Mouse (Mus musculus) gastrocnemius, adult 2 months (tissue): Measurements from ENCODE around the gene Grik4. TPM values are rescaled to one million over a fixed set of nuclear protein-coding genes. Genes with fewer than 3 reads are reported as not detected.

Experiments
- DNase-seq: peaks from one replicate; pipeline ENCODE4 v3.0.0; 2022
- H3K27ac ChIP-seq: fragments of 200-600 bp; 2 replicates; pipeline ENCODE4 v1.8.1; 2022; ENCODE audit warnings: mild to moderate bottlenecking
- H3K4me3 ChIP-seq: fragments of 200-600 bp; 2 replicates; pipeline ENCODE4 v1.8.1; 2022; ENCODE audit warnings: mild to moderate bottlenecking, moderate library complexity
- CTCF ChIP-seq: fragments of 200-600 bp; IDR thresholded peaks from 2 replicates; pipeline ENCODE4 v1.8.1; 2022; ENCODE audit warnings: antibody characterized with exemption, mild to moderate bottlenecking, moderate library complexity
- intact Hi-C: fragments of 180-260 bp; cut with DNase I; formaldehyde crosslinking; loops from one replicate; pipeline ENCODE4 v1.15.1; 2025
- total RNA-seq, 2 experiments: library from RNA; stranded (reverse); gene quantifications; 2 replicates each; pipeline ENCODE4 v1.2.3; 2021

Grik4 gene
- total RNA-seq, 2 experiments from 2014 or later: 0.22 TPM; not detected in 1

DNA sequence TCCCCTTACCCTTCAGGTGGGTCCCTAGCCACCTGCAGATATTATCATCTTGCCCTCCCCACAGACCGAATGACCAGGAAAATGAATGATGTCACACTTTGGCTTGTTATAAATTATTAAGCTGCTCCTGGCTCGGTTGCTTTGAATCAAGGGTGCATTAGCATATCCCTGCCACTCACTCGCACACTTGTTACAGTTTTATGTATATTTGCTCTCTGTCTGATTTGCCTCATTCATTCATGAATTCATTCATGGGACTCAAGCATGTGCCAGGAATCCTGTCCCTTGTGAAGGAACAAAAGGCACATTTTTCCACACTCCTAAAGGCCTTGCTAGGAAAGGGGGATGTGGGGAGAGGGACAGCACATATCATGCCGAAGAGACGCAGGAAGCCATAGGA lies 431.1 kb downstream of the Grik4 start:
- DNase-seq: no peak
- H3K27ac ChIP-seq: no peak overlapping the region
- no peak overlapping the region for H3K4me3 ChIP-seq
- intact Hi-C loops: no loop called here
- TF ChIP-seq CTCF: no peak

DNA sequence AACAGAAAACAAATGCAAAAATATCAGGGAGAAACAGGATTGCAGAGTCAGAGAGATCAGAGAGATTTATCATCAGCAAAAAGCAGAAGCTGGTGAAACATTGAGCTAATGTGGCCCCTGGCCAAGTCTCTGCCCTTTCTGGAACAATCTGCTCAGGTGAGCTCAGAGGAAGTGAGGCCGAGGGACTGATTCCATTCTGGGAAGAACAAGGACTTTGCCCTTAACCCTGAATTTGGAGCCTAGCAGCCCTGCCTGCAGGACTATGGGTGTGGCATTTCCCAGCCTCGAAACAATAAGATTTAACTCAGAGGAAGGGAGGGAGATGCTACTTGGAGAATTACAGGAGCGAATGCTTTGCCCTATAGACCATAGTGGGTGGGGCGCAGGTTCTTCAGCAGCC lies 432.0 kb downstream of the Grik4 start:
- intact Hi-C loops: no loop called here

DNA sequence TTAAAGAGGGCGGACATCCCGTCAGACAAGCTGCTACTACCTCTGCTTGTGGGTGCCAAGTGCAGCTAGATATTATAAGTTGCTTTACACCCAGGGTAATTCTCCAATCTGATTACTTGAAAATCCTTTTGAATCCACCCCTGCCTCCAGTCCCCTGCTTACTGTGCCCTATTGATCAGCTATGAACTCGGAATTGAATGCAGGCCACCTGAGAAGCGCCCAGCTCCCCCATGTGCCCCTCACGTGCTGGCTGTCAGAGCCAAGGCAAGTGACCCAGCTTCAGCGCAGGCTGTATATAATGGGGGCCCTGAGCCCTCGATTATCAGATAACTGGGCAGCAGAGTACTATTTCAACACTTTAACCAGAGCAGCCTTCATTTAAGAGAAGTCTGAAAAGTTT lies 436.1 kb downstream of the Grik4 start:
- no peak for TF ChIP-seq CTCF
- intact Hi-C loops: no loop called here
- DNase-seq: no peak
- Histone ChIP-seq H3K4me3 (no peak overlapping the region), H3K27ac (no peak overlapping the region)

More for the DNA sequence above, 432.0 kb downstream of the Grik4 start:
- Histone ChIP-seq H3K27ac (no peak overlapping the region), H3K4me3 (no peak overlapping the region)
- DNase-seq: no peak
- no peak for TF ChIP-seq CTCF

DNA sequence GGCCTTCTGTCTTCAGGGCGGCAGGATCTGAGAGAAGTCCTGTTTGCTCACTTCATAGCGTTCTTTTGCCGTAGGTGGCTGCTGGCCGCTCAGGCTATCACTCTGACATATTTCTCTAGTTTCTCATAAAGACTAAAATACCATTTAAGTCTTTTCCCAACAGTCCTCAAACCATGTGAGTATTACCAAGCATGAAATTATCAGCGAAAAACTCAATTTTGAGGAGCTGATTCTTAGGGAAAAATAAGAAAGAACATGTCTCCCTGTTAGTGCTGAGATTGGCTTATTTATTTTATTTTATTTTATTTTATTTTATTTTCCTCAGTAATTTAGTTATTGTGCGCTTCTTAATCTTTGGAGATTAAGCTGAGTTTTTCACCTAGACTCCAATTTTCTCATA lies 436.6 kb downstream of the Grik4 start, which contains the start of gene Tbcel:
Gene Tbcel, minus strand, starts transcription at position 101 of the 400 bp plus-strand sequence.
- Histone ChIP-seq H3K27ac (no peak within 1 kb of the TSS), H3K4me3 (no peak within 1 kb of the TSS)
- no peak for DNase-seq
- TF ChIP-seq CTCF: no peak
- intact Hi-C loops: no loop called here

DNA sequence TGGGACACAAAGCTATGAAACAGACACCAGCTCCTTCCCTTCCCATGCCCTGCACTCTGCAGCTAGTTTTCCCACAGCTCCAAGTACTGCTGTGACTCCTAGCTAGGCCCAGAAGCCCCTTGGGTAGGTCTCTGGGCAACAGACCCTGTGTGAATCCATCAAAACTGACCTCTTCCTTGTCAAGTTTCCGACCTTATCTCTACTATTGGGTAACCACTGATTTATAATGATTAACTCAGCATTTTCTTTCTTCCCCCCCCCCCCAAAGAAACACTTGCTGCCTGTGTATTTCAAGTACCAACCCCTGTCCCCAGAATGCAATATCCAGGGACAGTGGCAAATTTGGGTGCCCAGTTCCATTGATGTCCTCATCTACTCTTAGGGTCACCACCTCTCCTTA lies 437.3 kb downstream of the Grik4 start:
- intact Hi-C loops: no loop called here
- DNase-seq: no peak
- no peak for TF ChIP-seq CTCF
- Histone ChIP-seq H3K4me3 (no peak overlapping the region), H3K27ac (no peak overlapping the region)

DNA sequence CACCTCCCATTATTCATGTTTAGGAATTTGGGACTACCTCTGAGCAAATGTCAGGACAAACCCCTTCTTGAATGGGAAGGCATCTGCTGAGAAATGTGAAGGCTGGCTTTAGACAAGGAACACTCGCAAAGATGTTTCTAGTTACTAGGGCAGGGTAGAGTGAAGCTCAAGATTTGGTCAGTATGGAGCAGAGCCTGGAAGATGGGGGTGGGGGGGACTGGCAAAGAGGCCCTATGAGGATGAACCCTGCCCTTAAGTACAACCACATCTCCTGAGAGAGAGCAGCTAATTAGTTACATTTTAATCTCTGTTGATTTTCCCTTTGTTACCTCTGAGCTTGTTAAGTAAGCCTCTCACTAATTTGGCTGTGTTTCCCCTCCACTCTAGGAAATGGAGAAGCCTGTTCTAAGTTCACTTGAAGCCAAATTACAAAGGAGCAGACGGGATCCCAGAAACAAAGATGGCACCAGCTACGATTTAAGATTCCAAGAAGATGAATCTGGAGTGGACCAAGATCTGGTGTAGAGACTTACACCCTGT lies 439.3 kb downstream of the Grik4 start:
- Histone ChIP-seq H3K27ac (no peak overlapping the region), H3K4me3 (no peak overlapping the region)
- no peak for TF ChIP-seq CTCF
- intact Hi-C loops: no loop called here
- DNase-seq: no peak

DNA sequence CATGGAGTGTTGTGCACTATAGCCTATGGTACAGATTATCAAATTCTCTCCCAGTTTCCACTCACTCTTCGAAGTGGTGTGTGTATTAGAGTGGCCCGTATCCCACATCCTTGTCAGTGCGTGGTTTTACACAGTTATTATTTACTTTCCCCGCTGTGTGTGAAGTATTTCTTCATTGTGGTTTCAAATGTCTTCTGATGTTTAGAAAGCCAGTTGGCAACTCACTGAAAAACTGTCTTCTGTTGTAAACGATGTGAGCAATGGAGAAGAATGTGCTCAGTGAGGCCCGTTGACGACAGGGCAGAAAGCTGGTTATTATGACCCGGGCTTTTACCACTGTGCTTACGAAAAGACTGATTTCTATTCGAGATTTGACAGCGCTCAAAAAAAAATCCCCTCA lies 439.7 kb downstream of the Grik4 start:
- no peak for DNase-seq
- Histone ChIP-seq H3K27ac (no peak overlapping the region), H3K4me3 (no peak overlapping the region)
- no peak for TF ChIP-seq CTCF
- intact Hi-C loops: no loop called here

DNA sequence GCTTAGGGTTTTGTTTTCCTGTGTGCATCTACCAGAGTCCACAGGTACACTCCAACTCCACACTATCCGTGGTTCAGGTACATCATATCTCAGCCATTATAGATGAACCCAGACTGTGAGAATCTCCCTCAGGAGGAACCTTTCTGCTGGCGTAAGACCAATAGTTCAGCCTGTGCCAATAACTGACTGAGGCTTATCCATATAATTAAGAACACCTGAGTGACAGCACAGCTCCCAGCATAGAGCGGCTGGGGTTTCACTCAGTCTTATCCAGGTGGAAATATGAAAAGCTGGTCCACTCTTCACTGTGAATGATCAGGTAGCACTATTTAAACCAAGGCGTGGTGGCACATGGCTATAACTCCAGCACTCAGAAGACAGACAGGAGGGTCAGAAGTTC lies 440.6 kb downstream of the Grik4 start:
- no peak for DNase-seq
- intact Hi-C loops: no loop called here
- Histone ChIP-seq H3K27ac (no peak overlapping the region), H3K4me3 (no peak overlapping the region)
- no peak for TF ChIP-seq CTCF

DNA sequence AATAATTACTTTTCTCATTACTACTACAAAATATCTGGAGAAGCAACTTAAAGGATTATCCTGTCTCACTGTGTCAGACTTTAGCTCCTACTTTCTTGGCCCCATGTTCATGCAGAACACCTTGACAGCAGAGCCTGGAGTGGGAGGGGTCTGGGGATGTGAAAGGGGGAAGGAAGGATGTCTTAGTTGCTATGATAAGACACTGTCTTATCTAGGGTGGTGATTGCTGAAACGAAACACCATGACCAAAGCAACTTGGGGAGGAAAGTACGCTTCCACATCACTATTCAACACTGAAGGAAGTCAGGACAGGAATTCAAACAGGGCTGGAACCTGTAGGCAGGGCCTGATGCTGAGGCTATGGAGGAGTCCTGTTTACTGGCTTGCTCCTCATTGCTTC lies 448.0 kb downstream of the Grik4 start:
- H3K27ac ChIP-seq: no peak overlapping the region
- no peak overlapping the region for H3K4me3 ChIP-seq
- intact Hi-C loops: no loop called here
- TF ChIP-seq CTCF: no peak
- no peak for DNase-seq

DNA sequence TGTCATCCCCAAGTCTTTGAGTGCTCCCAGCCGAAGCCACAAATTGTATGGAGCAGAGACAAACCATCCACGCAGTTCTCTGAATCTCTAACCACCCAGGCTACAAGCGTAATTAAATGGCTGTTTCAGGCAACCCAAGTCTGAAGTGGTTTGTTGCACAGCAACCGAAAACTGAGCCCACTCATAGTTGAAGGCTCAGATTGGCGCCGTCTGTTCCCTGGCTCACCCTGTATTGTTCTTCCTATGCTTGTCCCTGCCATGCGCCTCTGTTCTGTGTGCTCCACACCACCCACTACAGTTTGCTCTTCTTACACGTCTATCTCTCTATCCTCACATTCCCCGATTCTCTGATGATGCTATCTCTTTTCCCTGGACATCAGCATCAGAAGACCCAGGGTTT lies 452.5 kb downstream of the Grik4 start:
- H3K27ac ChIP-seq: no peak overlapping the region
- no peak for TF ChIP-seq CTCF
- H3K4me3 ChIP-seq: no peak overlapping the region
- intact Hi-C loops: no loop called here
- no peak for DNase-seq

DNA sequence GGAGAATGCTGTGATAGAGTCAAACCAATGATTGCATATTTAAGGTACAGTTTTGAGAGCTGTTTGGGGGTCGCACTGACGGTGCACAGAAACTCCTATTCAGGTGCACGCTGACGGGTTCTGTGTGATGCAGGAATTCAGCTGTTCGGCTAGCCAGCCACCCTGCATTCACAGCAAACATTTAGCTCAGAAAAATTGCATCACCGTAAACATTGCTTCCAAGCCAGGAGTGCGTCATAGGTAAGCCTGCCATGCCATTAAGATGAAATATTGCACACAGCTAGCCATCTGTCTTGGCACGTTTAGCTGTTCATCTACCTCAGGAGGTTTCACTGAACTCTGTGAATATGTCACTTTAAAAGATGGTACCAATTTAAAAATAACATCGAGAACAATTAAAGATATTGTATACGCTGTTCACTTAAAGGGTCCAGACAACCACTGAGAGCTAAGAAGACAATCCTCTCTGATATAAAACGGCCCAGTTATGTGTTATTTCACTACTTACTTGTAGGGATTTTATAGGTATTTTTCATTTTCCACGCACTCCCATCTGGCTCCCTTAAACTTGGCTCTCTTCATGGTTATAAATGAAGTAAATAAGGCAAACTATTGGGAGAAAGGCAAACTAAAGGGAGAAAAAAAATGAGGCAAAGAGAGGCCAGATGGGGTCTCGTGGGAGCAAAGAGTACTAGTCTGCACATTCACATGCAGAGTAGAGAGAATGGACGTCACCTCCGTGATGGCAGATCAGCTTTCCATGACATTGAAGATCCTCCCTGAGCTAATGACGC lies 453.5 kb downstream of the Grik4 start:
- Histone ChIP-seq H3K27ac (no peak overlapping the region), H3K4me3 (no peak overlapping the region)
- no peak for TF ChIP-seq CTCF
- intact Hi-C loops: no loop called here
- no peak for DNase-seq

DNA sequence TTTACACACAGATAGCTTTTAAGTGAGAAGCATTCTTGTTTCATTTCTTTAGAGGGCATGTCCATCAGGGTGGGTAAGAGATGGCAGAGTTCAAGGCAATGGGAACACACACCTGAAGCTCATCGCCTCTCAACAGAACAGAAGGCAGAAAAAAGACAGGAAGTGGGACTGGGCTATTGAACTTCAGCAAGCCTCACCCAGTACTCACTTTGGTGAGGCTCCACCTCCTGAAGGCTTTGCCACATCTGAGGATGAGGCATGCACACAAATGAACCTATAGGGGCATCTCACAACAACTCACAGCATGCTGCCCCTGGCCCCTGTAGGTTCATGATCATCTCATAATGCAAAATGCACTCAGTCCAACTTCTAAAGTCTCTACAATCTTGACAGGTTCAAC lies 456.2 kb downstream of the Grik4 start:
- no peak for DNase-seq
- no peak for TF ChIP-seq CTCF
- intact Hi-C loops: no loop called here
- Histone ChIP-seq H3K27ac (no peak overlapping the region), H3K4me3 (no peak overlapping the region)

DNA sequence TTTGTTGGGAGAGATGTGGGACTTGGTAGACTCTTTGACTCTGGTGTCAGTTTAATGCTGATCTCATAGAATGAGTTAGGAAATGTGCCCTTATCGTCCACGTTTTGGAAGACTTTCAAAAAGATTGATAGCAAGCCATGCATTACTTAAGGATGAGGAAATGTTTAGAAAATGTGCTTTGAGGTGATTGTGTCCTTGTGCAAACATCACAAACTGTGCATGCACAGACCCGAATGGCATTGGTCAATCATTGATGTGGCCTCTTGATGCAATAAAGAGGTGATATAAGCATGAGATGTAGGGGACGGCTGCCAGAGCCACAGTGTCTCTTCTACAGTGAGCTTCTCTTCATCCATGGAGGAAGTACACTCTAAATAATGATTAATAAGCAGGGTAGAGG lies 457.4 kb downstream of the Grik4 start:
- TF ChIP-seq CTCF: no peak
- DNase-seq: no peak
- intact Hi-C loops: no loop called here
- H3K27ac ChIP-seq: no peak overlapping the region
- H3K4me3 ChIP-seq: no peak overlapping the region

DNA sequence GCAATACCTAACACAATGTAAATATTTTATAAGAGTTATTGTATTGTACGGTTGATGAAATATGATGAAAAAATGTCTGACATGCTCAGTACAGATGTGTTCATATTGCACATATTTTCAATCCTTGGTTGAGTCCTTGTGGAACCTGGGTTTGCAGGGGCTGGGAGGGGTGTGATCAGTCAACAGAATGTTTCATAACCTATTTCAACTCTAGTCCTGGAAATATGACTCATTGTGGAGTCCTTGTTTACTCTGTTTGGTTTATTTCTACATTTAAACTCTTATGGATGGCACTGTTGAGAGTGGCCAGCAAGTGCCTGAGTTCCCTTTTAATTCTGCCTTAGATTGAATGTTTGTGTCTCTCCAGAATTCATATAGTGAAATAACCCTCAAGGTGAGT lies 459.6 kb downstream of the Grik4 start:
- intact Hi-C loops: no loop called here
- no peak overlapping the region for H3K4me3 ChIP-seq
- H3K27ac ChIP-seq: no peak overlapping the region
- no peak for DNase-seq
- TF ChIP-seq CTCF: no peak
